In the genomic region with DNA sequence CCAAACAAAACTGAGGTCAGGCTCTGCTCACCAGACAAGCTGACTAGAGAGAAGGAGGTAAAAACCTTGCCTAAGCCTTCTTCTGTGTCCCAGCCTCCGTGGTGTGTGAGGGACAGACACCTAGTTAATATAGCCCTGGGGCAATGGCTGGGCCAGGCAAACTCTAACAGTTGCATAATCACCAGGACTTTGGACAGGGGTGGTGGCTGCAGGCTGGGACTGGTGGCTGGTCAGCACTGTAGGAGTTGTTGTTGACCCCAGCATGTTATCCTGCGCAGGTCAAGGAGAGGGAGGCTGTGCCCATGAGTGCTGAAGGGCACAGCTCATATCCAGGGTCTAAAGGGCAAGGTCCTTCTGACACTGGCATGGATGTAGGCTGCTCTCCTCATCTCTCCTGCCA, we compare ENCODE assay signal across 10 mouse cellular contexts. TPM values are rescaled to one million over a fixed set of nuclear protein-coding genes. Genes with fewer than 3 reads are reported as not detected.
DNase-seq lines count a peak whose midpoint lies in the region; ATAC-seq and TF ChIP-seq lines count a peak whose summit lies in the region.
"Had no signal": no experiment of that assay in that cellular context is flagged by ENCODE, and none has a peak within 500 bp of the region (broad histone marks: within the 10 kb centered on the region; RNA-seq: fewer than 3 reads in every experiment).

A gene (minus strand): TSS at position 127 of the 400 bp plus-strand sequence.

- no peaks in the 10 kb centered on the region for H3K36me3 ChIP-seq in thymus, adult 2 months (ENCODE audit: control insufficient read depth, insufficient read depth, low read length)
- no peaks in the 10 kb centered on the region for H3K36me3 ChIP-seq in limb, embryonic 10.5 days
- H3K36me3 ChIP-seq: forebrain, embryonic 10.5 days had no signal

- no peak for TF ChIP-seq CTCF in gastrocnemius, adult 2 months (IDR thresholded peaks at IDR 0.05)
- TF ChIP-seq CTCF in thymus, adult 2 months (IDR thresholded peaks at IDR 0.05; ENCODE audit: borderline replicate concordance, control insufficient read depth, extremely low read depth, insufficient read depth, low read length, poor library complexity) = no peak

- H3K4me3 ChIP-seq in gastrocnemius, adult 2 months = peak within 1 kb of the TSS; percentile 58
- no peak within 1 kb of the TSS for H3K4me3 ChIP-seq in thymus, adult 2 months (ENCODE audit: control insufficient read depth, insufficient read depth, low read length)
- H3K4me3 ChIP-seq in limb, embryonic 10.5 days = no peak within 1 kb of the TSS
- H3K4me3 ChIP-seq: forebrain, embryonic 10.5 days had no signal

- peak; percentile 11 for DNase-seq in gastrocnemius, adult 2 months
- no peak for DNase-seq in gastrocnemius, postnatal 4 days (ENCODE audit: low spot score in 2 of 2)
- DNase-seq in thymus, adult 2 months = no peak
- DNase-seq in thymus, adult 18-20 months = no peak
- no peak for DNase-seq in limb, embryonic 10.5 days (ENCODE audit: low spot score)
- no peak for DNase-seq in ovary, postnatal 36 days (ENCODE audit: low spot score)
- no peak for DNase-seq in cerebellum, postnatal 14 days

- 90% methylated on average over 2 of the region's 2 CpGs for WGBS in thymus, adult 2 months
- WGBS in limb, embryonic 10.5 days = 79% methylated on average over 2 of the region's 2 CpGs

- H3K4me1 ChIP-seq in thymus, adult 2 months (replicated peaks; ENCODE audit: control insufficient read depth, insufficient read depth, low read length) = no peaks in the 10 kb centered on the region; the same call in 1 of the 2 replicates
- H3K4me1 ChIP-seq in limb, embryonic 10.5 days = peaks cover 15% of the 10 kb centered on the region; the same call in 1 of the 2 replicates

- TF ChIP-seq POLR2A in thymus, adult 2 months (IDR thresholded peaks at IDR 0.05; ENCODE audit: control insufficient read depth, extremely low read depth, insufficient read depth, low read length, poor library complexity) = no peak

- intact Hi-C loops in gastrocnemius, adult 2 months (cut with DNase I) = no loop called here

- H3K9me3 ChIP-seq in limb, embryonic 10.5 days (replicated peaks) = no peaks in the 10 kb centered on the region
- H3K9me3 ChIP-seq: forebrain, embryonic 10.5 days had no signal

- ATAC-seq in cerebellum, adult (ENCODE audit: insufficient number of reproducible peaks, low FRiP score, low TSS enrichment) = no peak
- ATAC-seq: activated CD4-positive, CD25-positive, alpha-beta regulatory T cell, adult 4 months had no signal

- no peaks in the 10 kb centered on the region for H3K27me3 ChIP-seq in thymus, adult 2 months (ENCODE audit: control insufficient read depth, insufficient read depth, low read length)
- no peaks in the 10 kb centered on the region for H3K27me3 ChIP-seq in limb, embryonic 10.5 days (ENCODE audit: low read depth, poor library complexity, severe bottlenecking)

- peak within 1 kb of the TSS; percentile 68 for H3K27ac ChIP-seq in gastrocnemius, adult 2 months
- no peak within 1 kb of the TSS for H3K27ac ChIP-seq in thymus, adult 2 months (ENCODE audit: control insufficient read depth, insufficient read depth, low read length)
- H3K27ac ChIP-seq in limb, embryonic 10.5 days = 0 out of 2 replicates have a peak within 1 kb of the TSS, but pooled peaks have one; percentile 0
- H3K27ac ChIP-seq: forebrain, embryonic 10.5 days had no signal

RNA-seq across cellular contexts. Expression of the gene that starts here (rescaled TPM):
- 1 to 10 TPM in 1 of 2 experiments, under 1 TPM in 1; 0.84 to 1.2 TPM for total RNA-seq in gastrocnemius, adult 2 months (2021)
- 1 to 10 TPM; 8.9 to 9.8 TPM for total RNA-seq in gastrocnemius, postnatal 4 days (2021)
- 10.5 and 12.3 TPM in 2 replicates for polyA plus RNA-seq in thymus, adult 2 months (2012; rRNA removed)
- 2.5 and 3.1 TPM in 2 replicates for polyA plus RNA-seq in limb, embryonic 10.5 days (2016; fragmentation: Nextera tagmentation; extraction: Ambion mirVana)

Comparison
In these comparisons a context has a peak if more than half of its experiments do, and no peak if none do; other contexts are left out.
1. RNA of the gene that starts here (total RNA-seq): 8.9 to 9.8 TPM in gastrocnemius, postnatal 4 days; 0.84 to 1.2 TPM in gastrocnemius, adult 2 months; every median in the first group is over 4 times any median in the second.